Mouse (Mus musculus) midbrain, embryonic 16.5 days (tissue): ENCODE results near the gene Clp1. TPM values are rescaled to one million over a fixed set of nuclear protein-coding genes. Genes with fewer than 3 reads are reported as not detected.

Source experiments
- ATAC-seq: fragments of 200-750 bp; cut with Nextera tagmentation; 2 replicates; pipeline ENCODE4 v1.8.0; 2017; ENCODE audit warnings: moderate TSS enrichment
- H3K27ac ChIP-seq: fragments of 300-500 bp; sonication (generic); 2 replicates; pipeline ENCODE4 v1.5.1; 2014; ENCODE audit warnings: mild to moderate bottlenecking, low read length, mixed read lengths
- H3K27me3 ChIP-seq: fragments of 300-500 bp; sonication (generic); 2 replicates; pipeline ENCODE4 v1.6.1; 2014; ENCODE audit warnings: low read depth, low read length, mixed read lengths; ENCODE audit not compliant: control insufficient read depth, insufficient read depth
- H3K36me3 ChIP-seq: fragments of 300-500 bp; sonication (generic); 2 replicates; pipeline ENCODE4 v1.6.1; 2014; ENCODE audit warnings: mild to moderate bottlenecking, low read length, moderate library complexity, mixed read lengths; ENCODE audit not compliant: control insufficient read depth, insufficient read depth
- H3K4me1 ChIP-seq: fragments of 300-500 bp; sonication (generic); 2 replicates; pipeline ENCODE4 v1.6.1; 2014; ENCODE audit warnings: mild to moderate bottlenecking, low read length, mixed read lengths; ENCODE audit not compliant: control insufficient read depth, insufficient read depth
- H3K4me2 ChIP-seq: fragments of 300-500 bp; sonication (generic); 2 replicates; pipeline ENCODE4 v1.6.1; 2014; ENCODE audit warnings: mild to moderate bottlenecking, low read length, mixed read lengths
- H3K4me3 ChIP-seq: fragments of 300-500 bp; sonication (generic); 2 replicates; pipeline ENCODE4 v1.5.1; 2014; ENCODE audit warnings: low read depth, mild to moderate bottlenecking, low read length, moderate library complexity, mixed read lengths
- H3K9ac ChIP-seq: fragments of 300-500 bp; sonication (generic); 2 replicates; pipeline ENCODE4 v1.6.1; 2014; ENCODE audit warnings: low read depth, low read length, mixed read lengths
- H3K9me3 ChIP-seq: fragments of 300-500 bp; sonication (generic); replicated peaks from 2 replicates; pipeline ENCODE4 v1.6.1; 2014; ENCODE audit warnings: mild to moderate bottlenecking, low read length, mixed read lengths; ENCODE audit not compliant: control insufficient read depth, poor library complexity, severe bottlenecking
- WGBS: fragments of 180-500 bp; shearing (Covaris S2); extraction: QIAGEN DNeasy Blood & Tissue Kit; methylation state at CpG from one replicate; pipeline ENCODE4 v1.1.7; 2014; 5-methylcytosine and 5-hydroxymethylcytosine counted together
- polyA plus RNA-seq: library from polyadenylated mRNA; unstranded; fragments of >200 nt; fragmentation: Nextera tagmentation; extraction: Ambion mirVana; gene quantifications from 2 replicates; pipeline ENCODE4 v1.2.1, GENCODE M21; 2015

The Clp1 gene
- polyA plus RNA-seq, 1 experiment from 2014 or later: 20.1 TPM

DNA sequence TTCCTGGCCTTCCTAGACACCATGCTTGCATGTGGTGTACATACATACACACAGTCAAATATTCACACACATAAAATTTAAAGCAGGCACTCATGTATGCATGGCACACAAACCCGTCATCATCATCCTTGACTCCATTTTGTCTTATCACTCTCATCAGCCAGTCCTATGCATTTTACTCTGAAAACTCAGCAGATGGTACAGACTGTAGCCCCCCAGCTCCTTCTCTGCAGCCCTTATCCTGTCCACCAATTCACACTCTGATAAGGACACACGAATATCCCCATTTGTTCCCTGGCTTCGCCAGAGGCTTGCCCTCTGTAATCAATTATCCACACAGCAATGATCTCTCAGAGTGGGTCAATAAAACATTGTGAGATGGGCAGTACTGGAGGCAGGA lies 6.0 kb downstream of the Clp1 start:
- no peaks in the 10 kb centered on the region for H3K9me3 ChIP-seq
- ATAC-seq: no peak
- H3K36me3 ChIP-seq: peaks cover 11% of the 10 kb centered on the region
- no peaks in the 10 kb centered on the region for H3K27me3 ChIP-seq
- no peak overlapping the region for H3K27ac ChIP-seq
- no peak overlapping the region for H3K9ac ChIP-seq
- H3K4me2 ChIP-seq: no peak overlapping the region
- H3K4me3 ChIP-seq: no peak overlapping the region
- H3K4me1 ChIP-seq: peaks cover 25% of the 10 kb centered on the region
- 86% methylated on average over 3 of the region's 3 CpGs for WGBS

DNA sequence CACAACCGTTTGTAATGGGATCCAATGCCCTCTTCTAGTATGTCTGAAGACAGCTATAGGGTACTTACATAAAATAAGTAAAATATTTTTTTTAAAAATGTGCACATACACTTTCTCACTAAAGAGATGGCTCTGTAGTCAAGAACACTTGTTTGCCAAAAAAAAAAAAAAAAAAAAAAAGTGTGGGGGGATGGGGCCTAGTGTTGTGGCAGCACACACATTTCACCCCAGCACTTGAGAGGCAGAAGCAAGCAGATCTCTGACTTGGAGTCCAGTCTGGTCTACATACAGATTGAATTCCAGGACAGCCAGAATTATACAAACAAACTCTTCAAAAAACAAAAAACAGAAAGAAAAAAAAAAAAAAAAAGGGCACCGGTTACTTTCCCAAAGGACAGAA lies 6.4 kb downstream of the Clp1 start:
- Histone ChIP-seq H3K27ac (no peak overlapping the region), H3K4me1 (peaks cover 20% of the 10 kb centered on the region), H3K9ac (no peak overlapping the region), H3K4me2 (no peak overlapping the region), H3K27me3 (no peaks in the 10 kb centered on the region), H3K4me3 (no peak overlapping the region), H3K36me3 (peaks cover 11% of the 10 kb centered on the region), H3K9me3 (no peaks in the 10 kb centered on the region)
- no peak for ATAC-seq
- WGBS: 98% methylated on average over 2 of the region's 2 CpGs

DNA sequence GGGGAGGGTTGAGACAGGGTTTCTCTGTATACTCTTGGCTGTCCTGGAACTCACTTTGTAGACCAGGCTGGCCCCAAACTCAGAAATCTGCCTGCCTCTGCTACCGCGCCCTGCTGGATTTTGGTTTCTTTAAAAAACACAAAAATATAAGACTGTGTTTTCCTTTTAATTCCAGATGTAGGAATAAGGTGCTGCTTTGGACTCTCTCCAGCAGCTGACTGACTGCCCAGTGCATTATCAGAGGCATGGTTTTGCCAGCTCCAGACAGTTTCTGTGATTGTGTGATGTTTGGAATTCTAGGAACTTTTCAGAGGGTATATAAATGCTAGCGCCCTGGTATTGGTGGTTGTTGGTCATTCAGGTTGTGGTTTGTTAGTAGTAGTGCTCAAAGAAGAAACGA lies 9.8 kb downstream of the Clp1 start:
- ATAC-seq: no peak
- no peak overlapping the region for H3K4me2 ChIP-seq
- WGBS: 96% methylated on average over 4 of the region's 4 CpGs

DNA sequence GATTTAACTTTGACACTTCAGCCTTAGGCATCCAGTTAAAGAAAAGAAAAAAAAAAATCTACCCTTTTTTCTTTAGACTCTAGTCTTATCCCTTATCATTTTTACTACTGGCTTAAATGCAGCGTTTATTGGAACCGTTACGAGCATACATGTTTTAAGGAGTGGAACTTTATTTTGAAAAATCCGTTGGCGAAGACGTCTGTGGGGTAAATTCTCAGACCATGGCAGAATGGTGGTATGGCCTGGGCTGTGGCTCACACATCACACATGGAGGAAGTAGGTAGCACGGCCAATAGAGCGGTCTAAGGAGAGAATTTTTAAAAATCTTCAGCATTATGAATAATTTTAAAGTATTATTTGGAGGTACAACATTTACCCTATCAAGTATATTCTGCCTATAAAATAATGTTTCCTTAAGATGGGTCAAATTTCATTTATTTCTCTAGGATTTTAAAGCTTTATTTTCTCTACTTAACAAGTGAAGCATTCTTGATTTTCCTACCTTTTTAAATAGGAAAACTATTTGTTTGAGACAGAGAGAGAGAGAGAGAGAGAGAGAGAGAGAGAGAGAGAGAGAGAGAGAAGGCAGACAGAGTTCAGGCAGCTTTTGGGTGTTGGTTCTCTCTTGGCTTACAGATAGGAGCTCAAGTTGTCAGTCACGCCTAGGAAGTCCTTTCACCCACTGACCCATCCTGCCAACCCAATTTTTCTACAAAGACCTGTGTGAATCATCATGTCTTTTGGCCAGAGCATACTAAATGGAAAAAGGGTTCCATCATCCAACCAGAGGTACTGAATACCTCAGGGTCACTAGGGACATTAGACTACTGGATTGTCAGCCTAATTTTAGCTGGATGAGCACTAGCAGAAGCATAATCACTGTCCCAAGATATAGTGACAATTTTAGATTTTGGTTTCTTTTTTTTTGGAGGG lies 10.5 kb downstream of the Clp1 start:
- Histone ChIP-seq H3K4me1 (peaks cover 18% of the 10 kb centered on the region), H3K9ac (peak overlapping the region; percentile 68), H3K27me3 (no peaks in the 10 kb centered on the region), H3K36me3 (0 out of 2 replicates have a peak, but pooled peaks cover 3% of the 10 kb centered on the region), H3K9me3 (no peaks in the 10 kb centered on the region), H3K27ac (peak overlapping the region; percentile 97), H3K4me2 (peak overlapping the region; percentile 82), H3K4me3 (peak overlapping the region; percentile 68)
- 32% methylated on average over 9 of the region's 9 CpGs for WGBS
- ATAC-seq: no peak

More for the DNA sequence above, 9.8 kb downstream of the Clp1 start:
- H3K36me3 ChIP-seq: 0 out of 2 replicates have a peak, but pooled peaks cover 3% of the 10 kb centered on the region
- H3K27me3 ChIP-seq: no peaks in the 10 kb centered on the region
- H3K4me1 ChIP-seq: peaks cover 18% of the 10 kb centered on the region
- H3K9me3 ChIP-seq: no peaks in the 10 kb centered on the region
- no peak overlapping the region for H3K27ac ChIP-seq
- H3K4me3 ChIP-seq: no peak overlapping the region
- H3K9ac ChIP-seq: no peak overlapping the region

DNA sequence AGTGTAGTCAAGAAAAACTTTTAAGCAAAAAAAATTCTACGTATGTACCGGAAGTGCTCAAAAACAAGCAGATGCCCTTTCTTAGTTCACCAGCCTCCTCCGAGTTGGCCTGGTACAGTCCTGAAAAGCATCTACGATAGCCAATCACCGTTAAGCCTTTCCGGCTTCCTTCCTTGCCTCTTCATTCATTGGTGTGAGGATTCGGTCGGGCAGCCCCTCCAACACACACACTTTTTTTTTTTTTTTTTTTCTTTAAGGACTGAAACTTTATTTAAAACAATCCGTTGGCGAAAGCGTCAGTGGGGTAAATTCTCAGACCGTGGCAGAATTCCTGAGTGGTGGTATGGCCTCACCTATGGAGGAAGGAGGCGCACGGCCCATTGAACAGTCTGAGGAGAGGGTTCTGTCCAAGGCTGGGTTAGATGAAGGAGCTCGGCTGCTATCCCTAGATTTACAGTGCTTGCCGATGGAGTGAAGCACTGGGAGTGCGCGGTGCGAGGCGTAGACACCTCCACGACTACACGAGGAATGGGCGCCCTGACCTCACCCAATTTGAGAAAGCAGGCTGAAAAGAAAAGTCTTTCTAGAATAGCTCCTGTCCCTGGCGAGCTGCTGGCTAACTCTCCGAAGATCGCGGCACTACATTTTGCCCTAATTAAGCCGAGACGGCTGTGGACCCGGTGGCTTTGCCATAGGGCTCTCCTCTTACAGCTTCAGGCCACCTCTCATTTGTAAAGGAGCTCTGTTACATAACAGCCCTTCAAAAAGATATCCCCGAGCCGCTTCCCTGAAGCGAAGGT lies 11.4 kb downstream of the Clp1 start:
- H3K4me2 ChIP-seq: peak overlapping the region; percentile 82
- H3K36me3 ChIP-seq: no peaks in the 10 kb centered on the region
- ATAC-seq: peak; percentile 97
- WGBS: under 1% methylated on average over 33 of the region's 33 CpGs
- no peaks in the 10 kb centered on the region for H3K27me3 ChIP-seq
- H3K27ac ChIP-seq: peak overlapping the region; percentile 97
- no peaks in the 10 kb centered on the region for H3K9me3 ChIP-seq
- H3K4me1 ChIP-seq: peaks cover 16% of the 10 kb centered on the region
- peak overlapping the region; percentile 80 for H3K9ac ChIP-seq
- peak overlapping the region; percentile 68 for H3K4me3 ChIP-seq

DNA sequence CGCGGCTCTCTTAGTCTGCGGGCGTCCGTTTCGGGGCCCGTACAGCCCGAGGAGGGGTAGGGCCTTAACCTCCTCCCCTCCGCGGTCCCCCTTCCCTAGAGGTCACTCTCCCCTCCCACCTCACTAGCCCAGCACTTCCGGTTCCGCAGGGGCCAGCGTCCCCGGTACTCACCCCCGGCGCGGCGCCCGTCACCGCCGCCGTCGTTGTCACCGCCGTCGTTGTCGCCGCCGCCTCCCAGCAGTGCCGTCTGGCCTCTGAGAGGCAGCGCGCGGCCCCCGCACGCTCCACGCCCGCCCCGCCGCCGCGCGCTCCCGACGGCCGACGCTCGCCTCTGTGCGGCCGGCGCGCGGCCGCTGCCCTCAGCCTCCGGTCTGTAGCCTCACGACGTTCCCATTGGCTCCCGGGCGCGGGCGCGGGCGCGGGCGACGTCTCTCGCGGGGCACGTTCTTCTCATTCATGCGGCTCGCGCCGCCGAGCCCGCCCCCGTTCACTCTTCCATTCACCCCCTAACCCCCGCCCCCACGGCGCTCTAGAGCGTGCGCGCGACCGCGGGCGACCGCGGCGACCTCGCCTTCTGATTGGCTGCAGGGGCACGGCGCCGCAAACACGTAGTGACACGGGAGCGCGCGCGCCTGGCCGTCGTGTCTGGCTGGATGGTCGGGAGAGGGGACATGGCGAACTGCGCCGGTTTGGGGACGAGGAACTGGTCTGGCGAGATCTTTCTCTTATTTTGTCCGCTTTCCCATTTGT lies 12.2 kb downstream of the Clp1 start, which contains the start of gene Zdhhc5:
Gene Zdhhc5, minus strand, starts transcription at position 370 of the 751 bp plus-strand sequence.
- WGBS: under 1% methylated on average over 79 of the region's 107 CpGs
- H3K4me2 ChIP-seq: peak within 1 kb of the TSS; percentile 82
- no peaks in the 10 kb centered on the region for H3K9me3 ChIP-seq
- H3K27me3 ChIP-seq: no peaks in the 10 kb centered on the region
- peak within 1 kb of the TSS; percentile 97 for H3K27ac ChIP-seq
- peak within 1 kb of the TSS; percentile 68 for H3K4me3 ChIP-seq
- peak; percentile 97 for ATAC-seq
- peaks cover 16% of the 10 kb centered on the region for H3K4me1 ChIP-seq
- peak within 1 kb of the TSS; percentile 80 for H3K9ac ChIP-seq
- peaks cover 4% of the 10 kb centered on the region; the same call in 1 of the 2 replicates for H3K36me3 ChIP-seq

DNA sequence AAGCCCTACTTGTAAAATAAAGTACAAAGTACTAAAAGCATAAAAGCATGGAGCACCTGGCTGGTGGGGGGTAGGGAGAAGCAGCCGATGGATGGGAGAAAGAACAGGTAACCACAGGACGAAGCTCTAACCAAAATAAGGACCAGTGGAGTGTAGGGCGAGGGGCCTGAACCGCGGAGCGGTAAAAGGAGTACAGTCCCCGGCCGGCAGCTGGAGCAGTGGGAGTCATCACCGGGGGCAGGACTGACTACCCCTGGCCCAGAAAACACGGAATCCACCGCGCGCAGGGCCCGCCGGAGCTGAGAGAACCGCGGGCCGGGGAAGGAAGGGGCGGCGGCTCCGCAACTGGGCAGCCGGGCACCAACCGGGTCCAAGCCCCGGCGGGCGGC lies 12.7 kb downstream of the Clp1 start:
- Histone ChIP-seq H3K4me1 (peaks cover 20% of the 10 kb centered on the region), H3K9ac (peak overlapping the region; percentile 80), H3K9me3 (no peaks in the 10 kb centered on the region), H3K4me3 (peak overlapping the region; percentile 68), H3K36me3 (peaks cover 4% of the 10 kb centered on the region; the same call in 1 of the 2 replicates), H3K27ac (peak overlapping the region; percentile 97), H3K4me2 (peak overlapping the region; percentile 76), H3K27me3 (no peaks in the 10 kb centered on the region)
- ATAC-seq: peak; percentile 16; the same call in 1 of the 2 replicates
- under 1% methylated on average over 20 of the region's 26 CpGs for WGBS

DNA sequence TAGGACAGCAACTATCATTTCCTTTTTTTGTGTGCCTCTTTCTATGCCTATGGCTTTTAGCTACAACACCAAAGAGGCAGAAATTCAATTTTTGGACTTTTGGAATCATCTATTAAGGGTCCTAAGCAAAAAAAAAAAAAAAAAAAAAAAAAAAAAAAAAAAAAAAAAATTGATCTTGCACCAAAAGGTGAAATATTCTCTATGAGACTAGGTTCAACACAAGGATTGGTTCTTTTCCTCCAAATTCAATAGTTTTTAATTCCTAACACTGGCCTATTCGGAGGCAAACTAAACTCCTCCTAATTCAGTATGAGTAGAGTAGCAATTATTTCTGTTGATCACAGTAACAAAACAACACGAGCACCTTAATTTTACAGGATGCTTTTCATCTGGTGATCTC lies 15.3 kb downstream of the Clp1 start:
- 88% methylated on average over 2 of the region's 2 CpGs for WGBS
- H3K9me3 ChIP-seq: no peaks in the 10 kb centered on the region
- H3K27ac ChIP-seq: no peak overlapping the region
- H3K27me3 ChIP-seq: no peaks in the 10 kb centered on the region
- no peak overlapping the region for H3K4me2 ChIP-seq
- no peak overlapping the region for H3K9ac ChIP-seq
- H3K4me1 ChIP-seq: peaks cover 28% of the 10 kb centered on the region
- H3K36me3 ChIP-seq: peaks cover 9% of the 10 kb centered on the region; the same call in 1 of the 2 replicates
- H3K4me3 ChIP-seq: no peak overlapping the region
- no peak for ATAC-seq
